Mouse (Mus musculus) intestine, postnatal 0 days (tissue): ENCODE measurements around the gene Il20rb. TPM values are rescaled to one million over a fixed set of nuclear protein-coding genes. Genes with fewer than 3 reads are reported as not detected.

Source experiments
- ATAC-seq: fragments of 200-750 bp; cut with Nextera tagmentation; 2 replicates; pipeline ENCODE4 v1.8.0; 2017; ENCODE audit warnings: mild to moderate bottlenecking, moderate TSS enrichment, moderate library complexity
- H3K27ac ChIP-seq: fragments of 300-500 bp; sonication (generic); 2 replicates; pipeline ENCODE4 v1.5.1; 2014; ENCODE audit warnings: mild to moderate bottlenecking, low read depth, low read length, moderate library complexity
- H3K27me3 ChIP-seq: fragments of 300-500 bp; sonication (generic); replicated peaks from 2 replicates; pipeline ENCODE4 v1.6.1; 2014; ENCODE audit warnings: low read length, mixed read lengths; ENCODE audit not compliant: control insufficient read depth, insufficient read depth
- H3K36me3 ChIP-seq: fragments of 300-500 bp; sonication (generic); 2 replicates; pipeline ENCODE4 v1.6.1; 2014; ENCODE audit warnings: mild to moderate bottlenecking, moderate library complexity; ENCODE audit not compliant: control insufficient read depth, insufficient read depth
- H3K4me1 ChIP-seq: fragments of 300-500 bp; sonication (generic); replicated peaks from 2 replicates; pipeline ENCODE4 v1.6.1; 2014; ENCODE audit warnings: antibody characterized with exemption, low read length, mixed read lengths; ENCODE audit not compliant: control insufficient read depth, insufficient read depth
- H3K4me2 ChIP-seq: fragments of 300-500 bp; sonication (generic); replicated peaks from 2 replicates; pipeline ENCODE4 v1.6.1; 2014; ENCODE audit warnings: low read depth, mild to moderate bottlenecking, moderate library complexity
- H3K4me3 ChIP-seq: fragments of 300-500 bp; sonication (generic); 2 replicates; pipeline ENCODE4 v1.5.1; 2014; ENCODE audit warnings: low read depth, low read length
- H3K9ac ChIP-seq: fragments of 300-500 bp; sonication (generic); 2 replicates; pipeline ENCODE4 v1.6.1; 2014; ENCODE audit warnings: mild to moderate bottlenecking, low read depth, low read length
- H3K9me3 ChIP-seq: fragments of 300-500 bp; sonication (generic); 2 replicates; pipeline ENCODE4 v1.6.1; 2016; ENCODE audit warnings: mixed run types; ENCODE audit not compliant: control insufficient read depth
- CTCF ChIP-seq: sonication (generic); IDR thresholded peaks from 2 replicates; pipeline ENCODE4 v1.5.1; 2016; ENCODE audit warnings: low read depth, mild to moderate bottlenecking, control low read depth, antibody characterized with exemption, moderate library complexity
- WGBS: fragments of 180-500 bp; shearing (Covaris S2); extraction: QIAGEN DNeasy Blood & Tissue Kit; methylation state at CpG from one replicate; pipeline ENCODE4 v1.1.7; 2014; 5-methylcytosine and 5-hydroxymethylcytosine counted together
- polyA plus RNA-seq: library from polyadenylated mRNA; unstranded; fragments of >200 nt; fragmentation: Nextera tagmentation; extraction: Ambion mirVana; gene quantifications from 2 replicates; pipeline ENCODE4 v1.2.1, GENCODE M21; 2015

Il20rb gene
- polyA plus RNA-seq, 1 experiment from 2014 or later = 1.2 TPM

DNA sequence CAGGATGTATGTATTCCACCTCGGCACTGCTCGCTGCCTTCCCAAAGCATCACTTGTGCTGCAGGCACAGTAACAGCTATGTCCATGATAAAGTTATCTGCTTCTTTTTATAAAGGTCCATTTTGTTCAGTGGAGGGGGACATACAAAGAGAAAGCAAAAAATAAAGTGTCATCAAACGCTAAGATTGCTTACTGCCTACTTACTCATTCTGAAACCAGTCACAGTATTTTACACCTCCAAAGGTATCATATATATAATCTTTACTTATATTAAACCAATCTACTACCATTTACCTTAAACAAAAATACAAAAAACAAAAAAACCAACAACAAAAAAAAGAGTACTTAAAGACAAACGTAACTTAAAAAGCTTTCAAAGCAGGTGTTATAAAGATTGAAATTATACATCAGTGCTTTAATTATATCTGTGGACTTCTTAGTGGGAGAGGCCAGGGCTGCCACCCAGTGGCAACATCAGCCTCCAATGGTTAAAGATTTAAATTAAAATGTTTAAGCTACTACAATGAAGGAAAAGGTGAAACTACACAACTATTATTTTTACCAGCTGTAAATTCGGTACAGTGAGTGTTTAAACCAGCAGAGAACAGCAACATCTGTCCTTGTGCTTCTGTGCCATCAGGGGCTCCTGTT, 7.1 kb upstream of the Il20rb start:
- Histone ChIP-seq H3K9ac (no peak overlapping the region), H3K27ac (no peak overlapping the region), H3K27me3 (no peaks in the 10 kb centered on the region), H3K9me3 (no peaks in the 10 kb centered on the region), H3K36me3 (no peaks in the 10 kb centered on the region), H3K4me1 (no peaks in the 10 kb centered on the region), H3K4me3 (no peak overlapping the region), H3K4me2 (no peak overlapping the region)
- peak; percentile 44 for TF ChIP-seq CTCF
- 91% methylated on average over 5 of the region's 5 CpGs for WGBS
- no peak for ATAC-seq

DNA sequence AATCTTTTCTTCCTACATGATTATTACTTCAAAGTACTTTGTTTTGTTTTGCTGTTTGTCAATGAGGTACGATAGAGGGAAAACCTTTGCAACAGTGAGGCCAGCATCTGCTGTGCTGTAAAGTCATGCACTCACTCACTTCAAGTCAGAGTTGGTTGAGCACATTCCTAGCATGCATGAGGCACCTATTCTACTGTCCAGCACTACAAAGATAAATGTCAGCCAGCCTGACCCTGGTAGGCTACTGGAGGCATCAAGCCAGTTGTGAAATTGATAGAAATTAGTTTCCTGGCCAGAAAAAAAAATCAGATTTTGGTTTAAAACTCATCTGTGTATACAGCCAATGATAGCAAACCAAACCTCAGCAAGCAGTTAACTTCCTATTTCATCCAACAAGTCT, 4.8 kb upstream of the Il20rb start:
- no peak for ATAC-seq
- Histone ChIP-seq H3K27ac (no peak overlapping the region), H3K4me1 (0 out of 2 replicates have a peak, but pooled peaks cover 12% of the 10 kb centered on the region), H3K4me3 (no peak overlapping the region), H3K27me3 (no peaks in the 10 kb centered on the region), H3K36me3 (no peaks in the 10 kb centered on the region), H3K9me3 (no peaks in the 10 kb centered on the region), H3K4me2 (no peak overlapping the region), H3K9ac (no peak overlapping the region)
- WGBS = 90% methylated on average over 1 of the region's 1 CpGs
- no peak for TF ChIP-seq CTCF

DNA sequence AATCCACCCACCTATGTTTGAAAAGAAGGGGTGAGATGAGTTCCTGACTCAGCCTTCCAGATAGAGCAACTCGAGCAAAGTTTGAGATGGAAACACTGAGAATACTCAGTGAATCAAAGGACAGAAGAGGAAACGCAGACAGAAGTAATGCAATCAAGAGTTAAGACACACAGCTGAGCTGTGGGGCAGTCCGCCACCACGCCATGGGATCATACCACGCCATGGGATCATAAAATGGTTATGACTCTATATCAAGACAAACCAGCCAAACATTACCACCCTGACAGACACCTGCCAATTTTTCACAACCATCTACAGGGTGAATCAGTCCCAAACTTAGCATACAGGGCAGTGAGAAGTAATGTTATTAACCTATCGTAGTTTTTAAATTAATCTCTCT, 2.4 kb upstream of the Il20rb start:
- H3K9me3 ChIP-seq = no peaks in the 10 kb centered on the region
- H3K9ac ChIP-seq = no peak overlapping the region
- WGBS = 62% methylated on average over 6 of the region's 6 CpGs
- H3K4me2 ChIP-seq = no peak overlapping the region; the same call in 1 of the 2 replicates
- no peak overlapping the region for H3K27ac ChIP-seq
- TF ChIP-seq CTCF = no peak
- H3K4me1 ChIP-seq = 0 out of 2 replicates have a peak, but pooled peaks cover 12% of the 10 kb centered on the region
- no peak overlapping the region for H3K4me3 ChIP-seq
- no peaks in the 10 kb centered on the region for H3K27me3 ChIP-seq
- 0 out of 2 replicates have a peak, but pooled peaks have one; percentile 22 for ATAC-seq
- H3K36me3 ChIP-seq = no peaks in the 10 kb centered on the region

DNA sequence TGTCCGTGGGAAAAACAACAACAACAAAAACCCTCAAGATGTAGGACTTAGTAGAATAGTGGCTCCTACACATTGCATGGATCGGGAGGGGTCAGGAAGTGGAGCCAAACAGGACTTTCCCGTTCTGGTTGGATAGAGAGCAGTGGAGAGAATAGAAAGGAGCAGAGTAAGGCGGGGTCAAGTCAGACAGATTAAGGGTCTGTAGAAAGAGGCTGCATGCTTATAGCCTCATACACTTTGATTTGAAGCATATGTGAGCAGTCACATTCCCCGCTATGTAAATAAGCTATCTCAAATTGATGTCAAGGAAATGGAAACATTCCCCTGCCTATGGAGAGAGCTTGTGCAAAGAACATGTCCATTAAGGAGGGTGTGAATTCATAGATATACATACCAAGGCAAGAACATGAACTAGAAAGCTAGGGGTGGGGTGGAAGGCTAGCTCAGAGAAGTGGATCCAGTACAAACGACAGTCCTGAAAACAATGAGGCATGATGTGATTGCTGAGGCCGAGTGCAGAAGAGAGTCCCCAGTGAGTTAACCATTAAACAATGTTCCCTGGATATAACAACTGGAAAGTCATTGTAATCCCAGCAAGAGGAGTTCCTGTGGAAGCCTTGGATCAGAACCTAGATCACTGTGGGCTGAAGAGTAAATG, 1.6 kb upstream of the Il20rb start:
- Histone ChIP-seq H3K36me3 (0 out of 2 replicates have a peak, but pooled peaks cover 3% of the 10 kb centered on the region), H3K4me2 (peak overlapping the region; percentile 13; the same call in 1 of the 2 replicates), H3K4me1 (0 out of 2 replicates have a peak, but pooled peaks cover 12% of the 10 kb centered on the region), H3K27me3 (no peaks in the 10 kb centered on the region), H3K9ac (no peak overlapping the region), H3K4me3 (no peak overlapping the region), H3K27ac (no peak overlapping the region), H3K9me3 (no peaks in the 10 kb centered on the region)
- no peak for TF ChIP-seq CTCF
- WGBS = 40% methylated on average over 7 of the region's 7 CpGs
- 0 out of 2 replicates have a peak, but pooled peaks have one; percentile 54 for ATAC-seq

DNA sequence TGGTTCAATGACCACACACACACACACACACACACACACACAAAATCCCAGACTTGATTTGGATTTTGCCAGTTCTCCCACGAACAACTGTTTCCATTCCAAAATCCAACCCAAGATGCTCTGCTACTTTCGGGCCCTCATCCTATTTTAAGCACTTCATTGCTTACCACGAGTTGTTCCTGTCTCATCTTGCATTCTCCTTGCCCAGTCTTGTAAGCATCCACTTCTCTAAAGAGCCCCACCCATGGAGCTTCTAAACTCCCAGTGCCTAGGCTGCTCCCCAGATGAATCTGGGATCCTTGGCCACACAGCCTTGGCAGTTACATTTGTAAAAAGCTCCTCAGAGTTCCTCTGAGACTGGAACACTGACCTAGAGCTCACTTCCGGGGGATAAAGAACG, 3.3 kb downstream of the Il20rb start:
- no peaks in the 10 kb centered on the region for H3K27me3 ChIP-seq
- no peak for TF ChIP-seq CTCF
- H3K36me3 ChIP-seq = 0 out of 2 replicates have a peak, but pooled peaks cover 3% of the 10 kb centered on the region
- no peaks in the 10 kb centered on the region for H3K9me3 ChIP-seq
- H3K9ac ChIP-seq = no peak overlapping the region
- H3K4me1 ChIP-seq = 0 out of 2 replicates have a peak, but pooled peaks cover 8% of the 10 kb centered on the region
- 81% methylated on average over 5 of the region's 5 CpGs for WGBS
- H3K4me3 ChIP-seq = no peak overlapping the region
- no peak for ATAC-seq
- H3K4me2 ChIP-seq = no peak overlapping the region
- H3K27ac ChIP-seq = no peak overlapping the region

DNA sequence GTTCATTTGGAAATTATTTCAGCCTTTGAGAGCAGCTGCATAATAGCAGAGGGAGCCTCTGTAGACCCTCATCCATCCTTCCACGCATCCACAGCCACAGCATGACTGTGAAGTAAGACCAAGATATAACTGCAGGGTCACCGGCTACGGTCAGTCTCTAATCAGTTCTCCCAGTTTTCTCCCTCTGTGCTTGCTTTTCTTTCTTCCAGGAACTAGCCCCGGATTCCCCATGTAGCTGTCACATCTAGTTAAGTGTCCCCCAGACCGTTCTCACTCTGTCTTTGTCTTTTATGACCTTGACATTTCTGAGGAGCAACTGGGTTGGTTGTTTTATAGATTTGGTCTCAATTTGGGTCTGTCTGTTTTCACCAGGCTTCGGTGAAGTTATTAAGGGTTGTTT, 5.0 kb downstream of the Il20rb start:
- Histone ChIP-seq H3K9ac (no peak overlapping the region), H3K27ac (no peak overlapping the region), H3K36me3 (0 out of 2 replicates have a peak, but pooled peaks cover 3% of the 10 kb centered on the region), H3K27me3 (no peaks in the 10 kb centered on the region), H3K4me3 (no peak overlapping the region), H3K4me2 (no peak overlapping the region), H3K9me3 (no peaks in the 10 kb centered on the region), H3K4me1 (no peaks in the 10 kb centered on the region)
- ATAC-seq = no peak
- TF ChIP-seq CTCF = no peak
- WGBS = 81% methylated on average over 6 of the region's 6 CpGs
